Mouse (Mus musculus) spleen, adult 18-20 months (tissue): ENCODE results near the gene Herpud2.

ENCODE experiments used
- DNase-seq, 2 experiments: peaks; one replicate each; pipeline ENCODE4 v3.0.0; 2022; ENCODE audit warnings: mixed read lengths in 2 of 2

Herpud2 gene

GRCm38 (mm10) chr9:25151611-25152241 lies at the start of gene Herpud2:
Herpud2 (minus strand) TSS chr9:25151820.
- DNase-seq: peak; percentile 86 to 90

- no peak for DNase-seq
Measured at GRCm38 (mm10) chr9:25200987-25201386, 49.4 kb upstream of the Herpud2 start.

- DNase-seq: no peak
Measured at GRCm38 (mm10) chr9:25200148-25200547, 48.5 kb upstream of the Herpud2 start.

GRCm38 (mm10) chr9:25196746-25197145 lies 45.1 kb upstream of the Herpud2 start:
- no peak for DNase-seq

- DNase-seq: no peak
Measured at GRCm38 (mm10) chr9:25191612-25192011, 40.0 kb upstream of the Herpud2 start.

- DNase-seq: no peak
Measured at GRCm38 (mm10) chr9:25186501-25186900, 34.9 kb upstream of the Herpud2 start.

GRCm38 (mm10) chr9:25185854-25186253 lies 34.2 kb upstream of the Herpud2 start:
- no peak for DNase-seq

GRCm38 (mm10) chr9:25184606-25185005 lies 33.0 kb upstream of the Herpud2 start:
- no peak for DNase-seq

- DNase-seq: no peak
Measured at GRCm38 (mm10) chr9:25178066-25178465, 26.4 kb upstream of the Herpud2 start.

- DNase-seq: no peak
Measured at GRCm38 (mm10) chr9:25177201-25177600, 25.6 kb upstream of the Herpud2 start.

- no peak for DNase-seq
Measured at GRCm38 (mm10) chr9:25176562-25176961, 24.9 kb upstream of the Herpud2 start.

GRCm38 (mm10) chr9:25175978-25176377 lies 24.4 kb upstream of the Herpud2 start:
- DNase-seq: no peak

GRCm38 (mm10) chr9:25175039-25175442 lies 23.4 kb upstream of the Herpud2 start:
- no peak for DNase-seq

GRCm38 (mm10) chr9:25174614-25175013 lies 23.0 kb upstream of the Herpud2 start:
- no peak for DNase-seq

GRCm38 (mm10) chr9:25173171-25173570 lies 21.6 kb upstream of the Herpud2 start:
- no peak for DNase-seq

GRCm38 (mm10) chr9:25169626-25170025 lies 18.0 kb upstream of the Herpud2 start:
- no peak for DNase-seq

- DNase-seq: peak; percentile 64 to 83
Measured at GRCm38 (mm10) chr9:25167458-25168084, 16.0 kb upstream of the Herpud2 start.

GRCm38 (mm10) chr9:25158218-25158617 lies 6.6 kb upstream of the Herpud2 start:
- DNase-seq: no peak

- DNase-seq: no peak
Measured at GRCm38 (mm10) chr9:25156377-25156776, 4.8 kb upstream of the Herpud2 start.

GRCm38 (mm10) chr9:25153066-25153465 lies 1.4 kb upstream of the Herpud2 start:
- no peak for DNase-seq

- DNase-seq: no peak
Measured at GRCm38 (mm10) chr9:25152457-25152856, 837 bp upstream of the Herpud2 start.

GRCm38 (mm10) chr9:25150791-25151610 lies 619 bp downstream of the Herpud2 start:
- peak; percentile 50 to 59 for DNase-seq

GRCm38 (mm10) chr9:25148767-25149166 lies 2.9 kb downstream of the Herpud2 start:
- DNase-seq: no peak

- no peak for DNase-seq
Measured at GRCm38 (mm10) chr9:25145925-25146324, 5.7 kb downstream of the Herpud2 start.
